Comparison of ENCODE assay signal across 12 mouse cellular contexts in the genomic region with DNA sequence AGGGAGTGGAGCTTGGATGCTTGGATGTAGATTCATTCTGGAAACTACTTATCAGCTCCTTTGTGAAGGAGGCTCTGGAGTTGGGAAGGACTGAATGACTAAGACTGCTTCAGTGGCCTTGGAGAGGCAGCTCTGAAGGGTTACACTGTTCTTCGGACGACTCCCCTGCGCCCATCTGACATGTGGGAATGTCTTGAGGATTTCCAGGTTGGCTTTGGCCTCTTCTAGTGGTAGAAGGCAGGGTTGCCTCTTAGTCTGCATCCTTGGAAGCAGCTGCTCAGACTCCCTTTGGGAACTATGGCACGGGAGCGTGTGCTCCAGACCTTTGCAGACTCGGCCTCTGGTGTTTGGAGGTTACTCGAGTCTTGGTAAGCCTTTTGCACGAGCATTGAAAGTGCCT.
"Had no signal": no experiment of that assay in that cellular context is flagged by ENCODE, and none has a peak within 500 bp of the region (broad histone marks: within the 10 kb centered on the region; RNA-seq: fewer than 3 reads in every experiment).

No protein-coding gene starts in this region.

- H3K36me3 ChIP-seq: hindbrain, embryonic 15.5 days; kidney, embryonic 15.5 days; limb, embryonic 12.5 days; midbrain, embryonic 12.5 days had no signal

- H3K27ac ChIP-seq: hindbrain, embryonic 15.5 days; kidney, embryonic 15.5 days; limb, embryonic 12.5 days; midbrain, embryonic 12.5 days had no signal

- H3K27me3 ChIP-seq: hindbrain, embryonic 15.5 days; kidney, embryonic 15.5 days; limb, embryonic 12.5 days; midbrain, embryonic 12.5 days had no signal

- H3K9me3 ChIP-seq: hindbrain, embryonic 15.5 days; kidney, embryonic 15.5 days; limb, embryonic 12.5 days; midbrain, embryonic 12.5 days had no signal

- H3K4me3 ChIP-seq: hindbrain, embryonic 15.5 days; kidney, embryonic 15.5 days; limb, embryonic 12.5 days; midbrain, embryonic 12.5 days had no signal

- H3K4me2 ChIP-seq: hindbrain, embryonic 15.5 days; kidney, embryonic 15.5 days; limb, embryonic 12.5 days; lung, embryonic 14.5 days; midbrain, embryonic 12.5 days had no signal

- ATAC-seq: midbrain, embryonic 16.5 days had no signal

- DNase-seq: kidney, adult 18-20 months; kidney, postnatal 25 days; layer of hippocampus, adult 9-11 months; layer of hippocampus, postnatal 36 days; lung, embryonic 14.5 days; lung, postnatal 10 days; lung, postnatal 4 days had no signal

- H3K9ac ChIP-seq: hindbrain, embryonic 15.5 days; kidney, embryonic 15.5 days; limb, embryonic 12.5 days; lung, embryonic 14.5 days; midbrain, embryonic 12.5 days had no signal
